Mouse (Mus musculus): ENCODE results near the gene Jarid2.

GRCm38 (mm10) chr13:44881001-44881400, 151.7 kb downstream of the Jarid2 start:
- TF ChIP-seq CTCF (IDR thresholded peaks at IDR 0.05; ENCODE audit: low read depth) (no peak), EP300 (optimal IDR thresholded peaks at IDR 0.05) (no peak)

Measured in stomach, postnatal 0 days (tissue).